Mouse (Mus musculus) CH12F3 (cell line): Measurements from ENCODE around the gene Vamp4.

ENCODE experiments used
- in situ Hi-C: fragments of 300-500 bp; cut with MboI; formaldehyde crosslinking; loops from 2 replicates; pipeline ENCODE4 v1.14.3; 2020; ENCODE audit warnings: low sequenced_read_pairs

Vamp4 gene

GRCm38 (mm10) chr1:162643752-162644151, 73.4 kb downstream of the Vamp4 start:
- in situ Hi-C loops: no loop called here

DNA sequence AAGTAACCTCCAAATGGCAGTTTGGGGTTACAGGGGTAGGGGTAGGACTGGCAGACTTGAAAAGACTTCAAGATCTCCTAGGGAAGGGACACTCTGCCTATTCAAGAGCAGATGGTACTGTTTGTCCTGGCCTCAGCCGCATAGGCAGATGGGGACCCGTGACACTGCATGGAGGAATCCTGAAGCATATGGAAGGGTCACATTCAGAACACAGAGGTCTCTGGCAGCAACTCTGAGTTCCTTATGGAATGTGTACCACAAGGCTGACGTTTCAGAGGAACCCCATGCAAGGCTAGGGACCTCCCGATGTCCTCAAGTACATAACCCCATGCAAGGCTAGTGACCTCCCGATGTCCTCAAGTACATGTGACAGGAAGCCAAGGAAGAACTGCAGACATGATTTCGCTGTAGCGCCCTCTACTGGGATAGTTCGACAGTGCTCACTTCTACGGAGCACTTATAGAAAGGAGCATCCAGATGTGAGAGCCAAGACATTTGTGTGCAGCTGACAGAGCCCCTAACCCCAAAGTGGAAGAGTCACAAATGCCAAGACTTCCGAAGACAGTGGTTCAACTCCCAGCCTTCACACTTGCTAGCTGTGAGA, 75.9 kb downstream of the Vamp4 start:
- in situ Hi-C loops: no loop called here

DNA sequence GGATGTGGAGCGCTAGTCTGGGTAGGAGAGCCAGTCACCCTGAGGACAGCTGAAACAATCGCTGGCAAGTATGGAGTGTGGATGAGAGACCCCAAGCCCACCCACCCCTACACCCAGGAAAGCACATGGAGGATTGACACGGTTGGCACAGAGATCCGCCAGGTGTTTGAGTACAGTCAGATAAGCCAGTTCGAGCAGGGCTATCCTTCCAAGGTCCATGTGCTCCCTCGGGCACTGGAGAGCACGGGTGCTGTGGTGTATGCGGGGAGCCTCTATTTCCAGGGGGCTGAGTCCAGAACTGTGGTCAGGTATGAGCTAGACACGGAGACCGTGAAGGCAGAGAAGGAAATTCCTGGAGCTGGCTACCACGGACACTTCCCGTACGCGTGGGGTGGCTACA, 78.1 kb downstream of the Vamp4 start:
- in situ Hi-C loops: no loop called here
